Mouse (Mus musculus): ENCODE measurements around the gene Try5.

GRCm38 (mm10) chr6:41262796-41263195 is 53.8 kb downstream of the Try5 start:
- no peak for TF ChIP-seq CTCF (IDR thresholded peaks at IDR 0.05; ENCODE audit: control insufficient read depth, insufficient read depth, insufficient replicate concordance, low read depth, low read length)
- TF ChIP-seq POLR2A (IDR thresholded peaks at IDR 0.05; ENCODE audit: control insufficient read depth, low read depth, low read length): no peak
